Mouse (Mus musculus): ENCODE measurements around the gene Slc11a1.

Gene Slc11a1

GRCm38 (mm10) chr1:74411753-74412325 is 36.8 kb downstream of the Slc11a1 start:
- DNase-seq (ENCODE audit: low spot score): no peak

- no peak for DNase-seq (ENCODE audit: low spot score)
These were observed 37.7 kb downstream of the Slc11a1 start for GRCm38 (mm10) chr1:74412711-74413110.

GRCm38 (mm10) chr1:74415143-74415542 is 40.1 kb downstream of the Slc11a1 start:
- no peak for DNase-seq (ENCODE audit: low spot score)

- no peak for DNase-seq (ENCODE audit: low spot score)
These were observed 43.9 kb downstream of the Slc11a1 start for GRCm38 (mm10) chr1:74418747-74419439.

GRCm38 (mm10) chr1:74419440-74419794 is 44.4 kb downstream of the Slc11a1 start:
- no peak for DNase-seq (ENCODE audit: low spot score)

- no peak for DNase-seq (ENCODE audit: low spot score)
These were observed 48.2 kb downstream of the Slc11a1 start for GRCm38 (mm10) chr1:74423147-74423546.

GRCm38 (mm10) chr1:74425845-74426244 is 50.9 kb downstream of the Slc11a1 start:
- no peak for DNase-seq (ENCODE audit: low spot score)

- no peak for DNase-seq (ENCODE audit: low spot score)
These were observed 58.2 kb downstream of the Slc11a1 start for GRCm38 (mm10) chr1:74433220-74433619.

GRCm38 (mm10) chr1:74434596-74434995 is 59.6 kb downstream of the Slc11a1 start:
- DNase-seq (ENCODE audit: low spot score): no peak

GRCm38 (mm10) chr1:74435563-74435962 is 60.6 kb downstream of the Slc11a1 start:
- no peak for DNase-seq (ENCODE audit: low spot score)

Data from layer of hippocampus, adult 9-10 months (tissue).